Mouse (Mus musculus) erythroblast, embryonic 14.5 days (primary cell): Measurements from ENCODE around the gene Hand2. TPM values are rescaled to one million over a fixed set of nuclear protein-coding genes. Genes with fewer than 3 reads are reported as not detected.

Experiments used
- H3K27me3 ChIP-seq: 2 replicates; pipeline ENCODE4 v1.6.1; 2012; ENCODE audit warnings: inconsistent platforms; ENCODE audit not compliant: control insufficient read depth
- H3K36me3 ChIP-seq: 2 replicates; pipeline ENCODE4 v1.6.1; 2012; ENCODE audit warnings: mild to moderate bottlenecking, inconsistent platforms; ENCODE audit not compliant: control insufficient read depth
- H3K4me1 ChIP-seq: 2 replicates; pipeline ENCODE4 v1.6.1; 2012; ENCODE audit warnings: inconsistent platforms; ENCODE audit not compliant: control insufficient read depth
- H3K4me3 ChIP-seq: replicated peaks from 2 replicates; pipeline ENCODE3; 2012; ENCODE audit warnings: moderate library complexity, mild to moderate bottlenecking, inconsistent platforms
- H3K9me3 ChIP-seq: 2 replicates; pipeline ENCODE4 v1.6.1; 2012; ENCODE audit warnings: low read length, inconsistent platforms, mixed read lengths; ENCODE audit not compliant: control insufficient read depth
- GATA1 ChIP-seq: IDR thresholded peaks from 2 replicates; pipeline ENCODE4 v1.6.1; 2012; ENCODE audit warnings: low read length, inconsistent platforms, mixed read lengths
- TAL1 ChIP-seq: IDR thresholded peaks from 3 replicates; pipeline ENCODE4 v1.6.1; 2012; ENCODE audit warnings: low read length, inconsistent platforms, mixed read lengths
- polyA plus RNA-seq: library from polyadenylated mRNA; stranded (reverse); fragments of >175 nt; gene quantifications from 2 replicates; pipeline ENCODE4 v1.2.3, GENCODE M21; 2012

The Hand2 gene
- polyA plus RNA-seq, 1 experiment = not detected

DNA sequence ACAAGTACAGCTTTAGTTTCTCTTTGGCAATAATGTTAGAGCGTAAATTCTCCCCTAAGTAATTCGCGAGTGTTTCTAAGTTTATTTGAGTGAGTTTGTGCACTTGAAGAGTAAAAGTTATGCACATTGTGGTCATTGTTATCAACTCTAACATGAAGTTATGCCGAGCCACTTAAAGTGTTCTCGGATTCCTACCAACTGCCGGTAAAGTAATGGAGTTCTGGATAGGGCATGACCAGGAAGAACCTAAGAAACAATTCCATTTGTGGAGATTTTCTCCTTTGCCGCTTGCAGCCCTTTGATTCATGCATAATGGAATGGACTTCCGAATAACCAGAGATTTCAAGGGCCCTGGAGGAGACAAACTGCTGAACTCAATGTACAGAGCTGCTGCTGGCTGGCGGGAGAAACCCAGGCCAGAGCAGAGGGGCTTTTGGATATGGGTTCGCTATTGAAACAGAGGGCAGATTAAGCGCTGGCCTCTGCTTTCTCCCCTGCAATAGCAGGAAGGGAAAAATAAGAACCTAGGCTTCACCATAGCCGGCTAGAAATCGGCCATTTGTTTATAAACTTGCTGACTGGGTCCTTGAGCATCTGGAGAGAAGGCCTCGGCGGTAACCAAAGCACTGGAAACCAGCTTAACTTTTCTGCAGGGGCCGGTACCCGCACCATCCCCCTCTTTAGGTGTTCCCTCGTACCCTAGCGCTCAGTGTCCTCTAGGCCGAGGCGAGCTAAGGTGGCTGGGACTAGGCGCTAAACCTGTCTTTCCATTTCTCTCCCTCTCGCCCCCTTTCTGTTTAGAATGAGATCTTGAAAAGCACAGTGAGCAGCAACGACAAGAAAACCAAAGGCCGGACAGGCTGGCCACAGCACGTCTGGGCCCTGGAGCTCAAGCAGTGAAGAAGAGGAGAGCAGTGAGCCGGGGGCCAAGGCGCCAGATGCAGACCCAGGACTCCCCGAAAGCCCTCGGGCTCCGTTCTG is 2.5 kb downstream of the Hand2 start:
- Histone ChIP-seq H3K27me3 (peaks cover 100% of the 10 kb centered on the region), H3K4me3 (no peak overlapping the region), H3K36me3 (no peaks in the 10 kb centered on the region), H3K9me3 (no peaks in the 10 kb centered on the region; the same call in 1 of the 2 replicates), H3K4me1 (no peaks in the 10 kb centered on the region)
- TF ChIP-seq GATA1 (no peak), TAL1 (no peak)

DNA sequence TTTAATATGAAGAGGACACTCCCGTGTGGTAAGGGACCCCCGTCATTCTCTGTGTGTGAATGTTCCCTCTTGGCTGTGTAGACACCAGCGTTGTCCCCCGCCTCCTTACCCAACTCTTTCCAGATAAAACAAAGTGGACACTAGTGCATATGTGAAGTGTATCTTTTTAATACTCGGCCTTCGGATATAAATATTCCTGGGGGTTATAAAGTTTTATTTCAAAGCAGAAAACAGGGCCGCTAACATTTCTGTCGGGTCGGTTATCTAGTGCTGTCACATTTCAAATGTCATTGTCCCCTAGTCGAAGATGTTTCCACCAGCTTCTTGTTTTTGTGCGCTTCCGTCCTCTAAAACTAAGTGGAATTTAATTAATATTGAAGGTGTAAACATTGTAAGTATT is 3.3 kb downstream of the Hand2 start:
- Histone ChIP-seq H3K9me3 (no peaks in the 10 kb centered on the region; the same call in 1 of the 2 replicates), H3K36me3 (no peaks in the 10 kb centered on the region), H3K27me3 (peaks cover 100% of the 10 kb centered on the region), H3K4me3 (no peak overlapping the region), H3K4me1 (no peaks in the 10 kb centered on the region)
- no peak for TF ChIP-seq TAL1
- no peak for TF ChIP-seq GATA1

- Histone ChIP-seq H3K4me3 (no peak overlapping the region), H3K27me3 (peaks cover 100% of the 10 kb centered on the region)
- TF ChIP-seq GATA1 (no peak), TAL1 (no peak)
Observed at GRCm38 (mm10) chr8:57324671-57325070, 3.9 kb downstream of the Hand2 start.

GRCm38 (mm10) chr8:57325111-57325891 is 4.5 kb downstream of the Hand2 start:
- Histone ChIP-seq H3K27me3 (peaks cover 100% of the 10 kb centered on the region), H3K4me1 (no peaks in the 10 kb centered on the region), H3K9me3 (no peaks in the 10 kb centered on the region; the same call in 1 of the 2 replicates), H3K36me3 (no peaks in the 10 kb centered on the region), H3K4me3 (no peak overlapping the region)
- TF ChIP-seq TAL1 (no peak), GATA1 (no peak)

More at GRCm38 (mm10) chr8:57324671-57325070, 3.9 kb downstream of the Hand2 start:
- Histone ChIP-seq H3K36me3 (no peaks in the 10 kb centered on the region), H3K9me3 (no peaks in the 10 kb centered on the region; the same call in 1 of the 2 replicates), H3K4me1 (no peaks in the 10 kb centered on the region)

DNA sequence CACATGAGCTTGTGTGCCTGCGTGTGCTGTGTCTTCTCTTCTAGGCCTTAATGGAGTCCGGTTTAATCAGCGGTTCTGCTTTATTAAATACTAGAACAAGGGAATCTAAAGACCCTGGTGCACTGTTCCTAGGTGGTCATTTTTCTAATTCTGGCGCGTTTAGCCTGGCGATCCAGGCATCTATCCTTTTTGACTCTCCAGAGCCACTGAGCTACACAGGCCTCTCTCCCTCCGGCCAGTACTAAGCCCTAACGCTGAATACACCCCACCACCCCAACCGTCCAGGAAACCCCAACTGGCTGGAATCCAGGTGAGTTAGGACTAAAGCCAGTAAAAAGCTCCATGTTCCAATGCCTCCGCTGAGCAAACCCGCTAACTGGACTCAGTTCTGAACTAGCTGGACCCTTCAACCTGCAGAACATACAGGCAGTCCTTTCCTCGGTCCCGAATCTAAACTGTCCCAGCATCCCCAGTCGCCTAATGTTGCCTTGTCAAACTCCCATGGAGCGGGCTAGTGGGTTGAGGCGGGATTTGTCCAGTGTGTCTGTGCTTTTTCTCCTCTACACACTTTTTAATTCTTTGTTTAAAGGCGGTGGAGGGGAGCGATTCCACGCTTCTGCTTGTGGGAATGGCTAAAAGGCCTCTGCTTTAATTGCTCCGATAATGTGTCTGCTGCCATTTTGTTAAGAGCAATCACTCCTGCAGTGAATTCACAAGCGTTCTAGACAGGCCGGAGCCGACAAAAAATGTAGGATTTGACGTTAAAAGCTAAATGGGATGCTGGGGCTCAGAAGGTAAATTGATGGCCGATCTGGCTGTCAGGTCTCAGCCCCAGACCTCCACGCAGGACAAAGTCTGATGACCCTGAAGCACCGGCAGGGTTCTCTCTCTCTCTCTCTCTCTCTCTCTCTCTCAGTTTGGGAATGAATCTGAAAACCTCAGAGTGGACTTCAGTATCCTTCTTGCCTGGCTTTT is 5.6 kb downstream of the Hand2 start:
- Histone ChIP-seq H3K36me3 (no peaks in the 10 kb centered on the region), H3K4me3 (no peak overlapping the region), H3K9me3 (no peaks in the 10 kb centered on the region; the same call in 1 of the 2 replicates), H3K27me3 (peaks cover 100% of the 10 kb centered on the region), H3K4me1 (no peaks in the 10 kb centered on the region)
- no peak for TF ChIP-seq GATA1
- no peak for TF ChIP-seq TAL1

DNA sequence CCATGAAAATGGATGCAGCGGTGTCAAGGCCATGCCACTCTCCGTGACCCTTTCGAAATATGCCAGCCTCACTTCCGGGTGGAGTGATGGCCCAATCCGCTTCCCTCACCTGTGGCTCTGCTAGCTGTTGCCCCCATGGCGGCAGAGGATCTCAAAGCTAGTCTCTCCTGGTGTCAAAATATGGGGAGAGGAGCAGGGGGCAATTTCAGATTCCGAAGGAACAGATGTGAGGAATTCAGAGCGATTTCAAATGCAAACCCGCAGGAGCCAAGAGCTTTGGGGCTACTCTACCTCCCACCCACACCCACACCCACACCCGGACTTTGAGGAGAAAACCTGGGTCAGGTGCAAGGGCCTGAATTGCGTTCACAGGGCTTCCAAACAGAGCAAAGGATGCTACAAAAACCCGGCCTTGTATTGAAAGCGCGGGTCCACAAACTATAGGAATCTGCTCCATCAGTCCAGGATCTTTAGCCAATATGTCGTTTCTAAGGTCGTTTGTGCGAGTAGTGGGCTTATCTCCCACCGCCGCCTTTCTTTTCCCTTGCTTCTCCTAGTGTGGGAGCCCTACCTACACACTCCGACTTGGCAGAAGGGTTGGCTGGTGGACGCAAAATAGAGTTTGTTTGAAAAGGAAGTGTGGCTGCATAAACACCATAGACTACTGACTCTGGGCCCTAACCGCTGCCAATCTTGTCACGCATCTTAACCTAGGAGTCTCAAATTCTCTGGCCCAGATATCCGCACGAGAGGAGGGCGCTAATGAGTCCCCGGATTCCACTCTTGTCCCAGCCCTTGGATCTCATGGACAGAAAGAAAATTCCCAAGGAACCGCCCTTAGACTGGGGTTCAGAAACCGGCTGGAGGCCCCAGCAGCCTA is 6.7 kb downstream of the Hand2 start:
- H3K27me3 ChIP-seq = peaks cover 100% of the 10 kb centered on the region
- H3K4me1 ChIP-seq = no peaks in the 10 kb centered on the region
- TF ChIP-seq TAL1 (no peak), GATA1 (no peak)
- H3K36me3 ChIP-seq = no peaks in the 10 kb centered on the region
- H3K9me3 ChIP-seq = no peaks in the 10 kb centered on the region
- no peak overlapping the region for H3K4me3 ChIP-seq

DNA sequence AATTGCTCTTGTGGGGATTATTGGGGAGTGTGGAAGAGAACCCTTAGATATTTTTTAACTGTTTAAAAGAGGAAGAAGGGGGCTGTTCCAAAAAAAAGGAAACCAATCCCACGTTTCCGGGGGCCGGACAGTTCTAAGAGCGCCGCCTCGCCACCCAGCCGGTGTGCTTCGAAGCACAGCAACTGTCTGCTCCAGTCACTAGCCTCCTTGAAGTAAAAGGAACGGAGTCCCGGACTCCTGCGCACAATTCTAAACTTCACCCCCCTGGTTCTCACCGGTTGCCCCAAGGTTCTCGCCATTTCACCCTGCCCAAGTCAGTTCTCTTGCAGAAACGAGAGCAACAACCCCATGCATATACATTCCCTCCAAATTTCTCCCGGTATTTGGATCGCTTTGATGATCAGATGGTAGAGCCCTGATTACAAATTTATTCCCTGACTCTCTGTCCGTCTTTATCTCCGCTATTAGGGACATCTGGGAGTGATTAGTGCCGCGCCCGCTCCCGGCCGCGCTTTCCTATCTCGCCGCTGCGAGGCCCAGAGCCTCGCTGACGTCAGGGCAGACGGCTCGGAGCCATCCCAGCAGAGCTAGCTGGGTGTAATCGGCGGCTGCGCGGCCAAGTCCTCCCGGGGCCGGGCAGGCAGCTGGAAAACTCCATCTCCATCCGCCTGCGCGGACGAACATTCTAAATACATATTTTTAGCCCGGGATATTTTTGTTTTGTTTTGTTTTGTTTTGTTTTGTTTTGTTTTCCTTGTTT is 7.6 kb downstream of the Hand2 start:
- H3K36me3 ChIP-seq = no peaks in the 10 kb centered on the region
- no peaks in the 10 kb centered on the region for H3K4me1 ChIP-seq
- no peak overlapping the region for H3K4me3 ChIP-seq
- no peaks in the 10 kb centered on the region for H3K9me3 ChIP-seq
- peaks cover 100% of the 10 kb centered on the region for H3K27me3 ChIP-seq
- TF ChIP-seq GATA1 (no peak), TAL1 (no peak)
